Mouse (Mus musculus) T-helper 17 cell (primary cell): Measurements from ENCODE around the gene Tpi1.
"Not testable (repeated sequence)": the region's sequence is repeated elsewhere in the genome, so short reads cannot be mapped to it uniquely, and the experiment has no call there.

Experiments
- in situ Hi-C, 2 experiments: fragments of 300-600 bp; cut with MboI, MseI; formaldehyde crosslinking; loops; 1 replicate in 1 of 2; 2 replicates in 1 of 2; pipeline ENCODE4 v1.15.1; 2025; ENCODE audit warnings: high pct_unique_total_duplicates in 2 of 2

The Tpi1 gene

DNA sequence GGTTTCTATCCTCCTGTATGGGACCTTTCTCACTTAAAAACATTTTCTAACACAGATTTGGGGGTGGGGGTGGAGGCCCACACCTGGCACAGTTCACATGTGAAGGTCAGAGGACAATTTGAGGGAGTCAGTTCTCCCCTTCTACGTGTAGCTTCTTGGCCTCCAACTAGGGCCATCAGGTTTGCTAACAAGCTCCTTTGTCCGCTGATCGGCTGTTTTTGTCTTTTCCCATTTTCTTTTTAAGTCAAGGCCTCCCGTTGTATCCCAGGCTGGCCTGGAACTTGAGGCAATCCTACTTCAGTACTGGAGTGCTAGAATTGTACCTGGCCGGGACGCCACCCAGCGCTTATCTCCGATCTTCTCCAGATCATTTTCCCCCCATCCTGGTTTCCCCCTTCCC lies 17.6 kb upstream of the Tpi1 start:
- in situ Hi-C loops: no loop called here

DNA sequence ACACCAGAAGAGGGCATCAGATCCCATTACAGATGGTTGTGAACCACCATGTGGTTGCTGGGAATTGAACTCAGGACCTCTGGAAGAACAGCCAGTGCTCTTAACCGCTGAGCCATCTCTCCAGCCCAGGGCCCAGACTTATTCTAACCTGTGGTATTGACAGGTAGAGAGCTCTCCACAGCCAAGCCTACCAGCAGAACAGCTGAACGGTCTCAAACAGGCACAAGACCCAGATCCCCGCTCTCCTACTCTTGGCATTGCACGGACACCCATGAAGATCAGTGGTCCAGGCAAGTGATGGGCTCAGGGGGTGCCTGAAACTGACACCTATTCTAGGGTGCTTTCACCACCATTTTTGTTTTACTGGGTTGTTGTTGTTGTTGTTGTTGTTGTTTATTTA lies 17.1 kb upstream of the Tpi1 start:
- in situ Hi-C loops: not testable (repeated sequence)

DNA sequence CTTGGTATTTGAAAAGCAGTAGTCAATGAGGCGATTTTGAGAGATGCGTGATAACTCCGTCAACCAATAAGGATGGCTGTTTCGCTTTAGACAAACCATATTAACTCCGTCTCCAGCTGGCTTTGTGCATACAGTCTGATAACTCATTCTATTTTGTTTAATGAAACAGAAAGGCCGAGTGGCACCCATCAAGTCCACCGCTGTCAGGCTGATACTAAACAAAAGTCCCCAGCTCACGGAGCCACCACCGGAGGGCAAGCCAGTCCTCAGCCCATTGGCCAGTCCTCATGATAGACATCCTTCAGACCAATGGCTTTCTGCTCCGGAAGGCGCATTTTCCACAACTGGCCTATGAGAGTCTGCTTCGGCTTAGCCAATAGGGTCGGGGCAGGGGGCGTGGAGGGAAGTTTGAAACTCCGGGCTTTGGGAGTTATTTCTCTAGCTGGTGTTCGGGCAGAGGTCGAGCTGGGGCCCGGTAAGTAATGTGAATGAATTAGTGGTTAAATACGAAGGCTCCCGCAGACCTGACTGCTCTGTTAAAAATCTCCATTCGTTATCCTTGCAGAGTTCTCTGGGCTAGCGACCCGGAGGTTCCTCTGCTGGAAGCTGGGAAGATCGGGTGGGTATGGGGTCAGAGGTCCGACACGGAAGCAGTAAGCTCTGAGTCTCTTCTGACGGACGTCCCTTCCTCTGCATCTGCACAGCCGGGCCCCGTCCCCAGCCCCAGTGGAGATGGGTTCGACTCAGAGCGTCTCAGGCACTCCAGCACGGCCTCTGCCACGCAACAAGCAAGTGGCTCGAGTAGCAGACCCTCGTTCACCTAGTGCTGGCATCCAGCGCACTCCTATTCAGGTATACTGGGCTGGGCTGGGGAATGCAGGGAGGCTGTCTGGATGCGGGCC lies 16.0 kb upstream of the Tpi1 start:
- in situ Hi-C loops: no loop called here

DNA sequence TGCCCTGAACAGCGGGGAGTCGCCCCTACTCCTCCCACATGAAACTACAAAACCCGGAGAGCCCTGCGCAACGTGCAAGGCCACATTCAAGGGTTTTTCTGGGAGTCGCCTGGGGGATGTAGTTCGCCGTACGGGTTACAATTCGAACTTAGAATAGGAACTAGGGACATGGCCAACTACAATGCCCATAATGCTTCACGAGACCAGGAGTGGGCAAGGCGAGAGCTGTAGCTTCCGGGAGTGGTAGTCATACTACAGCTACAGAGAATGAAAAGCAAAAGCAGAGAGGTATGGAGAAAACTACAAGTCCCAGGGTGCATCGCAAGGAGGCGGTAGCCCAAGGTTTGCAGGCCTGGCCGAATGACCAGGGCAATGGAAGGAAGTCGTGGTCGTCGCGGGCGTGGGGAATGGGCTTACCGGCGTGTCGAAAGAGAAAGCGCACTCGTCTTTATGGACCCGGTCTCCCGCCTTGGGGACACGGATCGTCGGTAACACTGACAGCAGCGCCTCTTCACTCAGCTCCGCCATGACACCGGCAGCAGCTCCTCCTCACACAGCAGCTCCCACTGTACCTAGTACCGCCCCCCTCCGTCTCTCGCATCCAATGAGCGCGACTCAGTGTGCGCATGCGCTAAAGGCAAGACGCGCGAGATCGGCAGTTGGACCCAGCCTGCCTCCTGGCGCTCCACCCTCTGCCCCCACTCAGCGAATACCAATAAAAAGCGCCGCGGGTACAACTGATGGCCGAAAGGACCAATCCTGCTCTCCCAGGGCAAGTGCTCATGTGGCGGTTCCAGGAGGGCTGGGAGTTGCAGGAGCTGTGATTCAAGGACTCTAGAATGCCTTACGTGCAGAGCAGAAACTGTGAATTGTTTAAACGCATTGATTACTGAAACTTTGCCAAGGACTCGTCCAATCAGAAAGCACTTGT lies 15.0 kb upstream of the Tpi1 start, which contains the start of the genes Usp5 and Cdca3:
TSS of gene Usp5 (minus strand) at position 617 of the 931 bp plus-strand sequence.
TSS of gene Cdca3 (plus strand) at position 680 of the 931 bp plus-strand sequence.
- in situ Hi-C loops: no loop called here

DNA sequence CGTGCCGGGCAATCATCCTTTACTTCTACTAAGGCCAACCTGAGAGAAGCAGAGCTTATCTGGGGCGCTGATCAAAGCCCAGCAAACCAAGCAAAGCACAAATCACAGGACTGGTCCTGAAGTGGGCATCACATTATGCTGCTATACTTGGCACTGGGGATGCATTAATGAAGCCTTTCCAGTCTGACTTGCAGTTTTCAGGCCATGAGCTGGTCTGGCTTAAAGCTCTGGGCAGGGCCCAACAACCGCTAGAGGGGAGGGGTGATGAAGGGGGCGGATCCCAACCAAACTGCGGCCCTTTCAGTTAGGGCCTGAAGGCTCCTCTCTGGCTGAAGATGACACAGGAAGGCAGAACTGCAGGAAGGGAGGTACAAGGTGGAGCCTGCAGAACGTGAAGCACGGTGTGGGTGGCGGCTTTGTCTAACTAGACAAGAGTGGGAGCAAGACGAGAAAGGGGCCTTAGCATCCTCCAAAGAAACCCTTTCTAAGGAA lies 14.1 kb upstream of the Tpi1 start:
- in situ Hi-C loops: no loop called here

DNA sequence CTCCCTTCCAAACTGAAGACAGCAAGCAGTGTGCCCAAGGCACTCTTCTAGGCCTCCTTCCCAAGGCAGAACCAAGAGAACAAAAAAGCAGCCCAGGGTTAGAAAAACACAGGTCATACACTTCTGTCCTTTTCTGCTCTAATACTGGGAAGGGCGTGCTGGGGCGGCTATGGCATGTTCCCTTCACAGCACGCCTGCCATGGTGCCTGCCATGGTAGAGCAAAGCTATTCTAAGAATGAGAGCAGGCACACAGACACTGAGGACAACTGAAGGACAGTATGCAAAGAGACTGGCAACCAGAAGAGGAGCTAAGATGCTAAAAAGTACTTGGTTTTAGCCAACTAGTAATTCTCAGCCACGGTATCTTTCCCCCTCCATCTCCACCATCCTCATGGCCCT lies 8.0 kb upstream of the Tpi1 start:
- in situ Hi-C loops: no loop called here

DNA sequence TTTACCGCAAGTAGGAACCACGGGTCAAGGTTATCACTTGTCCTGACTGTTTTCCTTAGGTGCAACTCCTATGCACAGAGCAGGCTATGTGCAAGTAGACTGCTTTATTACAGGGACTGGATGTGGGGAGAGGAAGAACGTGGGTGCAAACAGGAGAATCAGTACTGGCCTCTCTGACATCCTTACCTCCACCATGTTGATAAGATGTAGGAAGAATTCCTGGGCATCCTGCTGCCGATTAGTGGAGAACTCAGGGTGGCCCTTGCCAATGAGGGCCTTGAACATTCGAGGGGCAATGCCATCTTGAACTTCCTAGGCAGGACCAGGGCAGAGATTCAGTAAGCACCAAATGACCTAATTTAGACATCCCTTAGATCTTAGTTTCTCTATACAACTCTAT lies 6.8 kb upstream of the Tpi1 start:
- in situ Hi-C loops: no loop called here

DNA sequence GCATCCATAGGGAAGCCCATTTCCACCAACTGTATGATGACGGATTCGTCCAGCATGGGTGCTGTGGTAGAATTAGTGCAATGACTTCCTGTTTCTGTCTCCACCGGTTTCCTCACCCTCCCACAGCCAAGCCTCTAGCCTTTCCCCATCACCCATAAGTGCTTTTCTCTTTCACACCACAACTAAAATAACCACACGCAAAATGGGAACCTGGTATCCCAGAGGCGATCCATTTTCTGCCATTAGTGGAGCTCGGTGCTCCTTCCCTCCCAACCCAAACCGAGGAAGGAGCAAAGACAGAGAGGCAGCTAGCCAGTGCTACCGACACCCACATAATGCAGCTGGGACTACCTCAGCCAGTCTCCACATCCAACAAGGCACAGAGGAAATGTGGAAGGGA lies 3.9 kb upstream of the Tpi1 start:
- in situ Hi-C loops: no loop called here

DNA sequence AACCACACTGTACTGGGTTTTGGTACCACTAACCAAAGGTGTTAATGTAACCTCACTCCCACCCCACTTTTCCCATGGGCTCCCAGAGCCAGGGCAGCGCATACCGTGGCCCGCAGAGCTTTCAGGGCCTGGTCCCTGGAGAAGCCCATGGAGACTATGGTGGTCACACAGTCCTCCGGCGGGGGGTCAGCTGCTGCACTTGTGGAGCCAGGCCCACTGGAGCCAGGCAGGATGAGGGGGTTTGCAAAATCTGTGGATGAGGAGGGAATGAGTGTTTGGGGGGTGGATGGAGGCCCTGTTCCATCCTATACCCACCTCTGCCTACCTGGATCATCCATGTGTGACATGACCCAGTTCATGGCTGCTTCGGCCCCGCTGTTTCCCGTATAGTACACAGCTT lies 3.5 kb upstream of the Tpi1 start:
- in situ Hi-C loops: no loop called here

DNA sequence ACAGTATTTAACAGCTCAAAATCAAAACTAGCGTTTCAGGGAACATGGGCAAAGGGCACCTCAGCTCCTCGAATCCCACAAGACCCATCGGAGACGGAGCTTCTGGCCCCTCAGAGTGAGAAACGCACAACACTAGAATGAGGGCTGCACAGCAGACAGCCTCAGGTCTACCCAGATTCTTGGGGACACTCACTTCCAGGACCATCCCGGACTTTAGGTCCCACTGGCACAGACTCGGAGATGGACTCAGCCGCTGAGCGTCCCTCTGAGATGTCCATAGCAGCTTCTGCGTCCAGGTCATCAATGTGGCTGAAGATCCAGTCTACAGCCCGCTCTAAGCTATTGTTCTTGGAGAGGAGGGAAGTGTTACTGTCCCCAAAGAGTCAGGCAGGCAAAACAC lies 3.0 kb upstream of the Tpi1 start:
- in situ Hi-C loops: no loop called here

DNA sequence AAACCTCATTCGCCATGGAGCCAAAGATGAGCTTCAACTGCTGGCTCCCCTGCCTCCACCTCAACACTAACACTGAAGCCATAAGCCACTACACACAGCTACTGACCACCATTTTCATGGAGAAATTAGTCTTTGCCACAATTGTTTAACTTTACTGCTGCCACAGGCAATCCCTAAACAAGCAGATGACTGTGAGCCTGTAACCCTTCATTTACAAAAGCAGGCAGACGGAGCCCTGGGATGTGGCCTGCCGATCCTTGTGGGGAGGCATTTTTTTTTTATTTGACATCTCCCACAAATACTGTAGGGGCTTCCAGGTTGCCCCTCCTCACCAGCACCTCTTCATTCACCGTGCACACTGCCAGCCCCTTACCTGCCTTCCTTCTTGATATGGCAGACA lies 2.5 kb upstream of the Tpi1 start:
- in situ Hi-C loops: no loop called here

DNA sequence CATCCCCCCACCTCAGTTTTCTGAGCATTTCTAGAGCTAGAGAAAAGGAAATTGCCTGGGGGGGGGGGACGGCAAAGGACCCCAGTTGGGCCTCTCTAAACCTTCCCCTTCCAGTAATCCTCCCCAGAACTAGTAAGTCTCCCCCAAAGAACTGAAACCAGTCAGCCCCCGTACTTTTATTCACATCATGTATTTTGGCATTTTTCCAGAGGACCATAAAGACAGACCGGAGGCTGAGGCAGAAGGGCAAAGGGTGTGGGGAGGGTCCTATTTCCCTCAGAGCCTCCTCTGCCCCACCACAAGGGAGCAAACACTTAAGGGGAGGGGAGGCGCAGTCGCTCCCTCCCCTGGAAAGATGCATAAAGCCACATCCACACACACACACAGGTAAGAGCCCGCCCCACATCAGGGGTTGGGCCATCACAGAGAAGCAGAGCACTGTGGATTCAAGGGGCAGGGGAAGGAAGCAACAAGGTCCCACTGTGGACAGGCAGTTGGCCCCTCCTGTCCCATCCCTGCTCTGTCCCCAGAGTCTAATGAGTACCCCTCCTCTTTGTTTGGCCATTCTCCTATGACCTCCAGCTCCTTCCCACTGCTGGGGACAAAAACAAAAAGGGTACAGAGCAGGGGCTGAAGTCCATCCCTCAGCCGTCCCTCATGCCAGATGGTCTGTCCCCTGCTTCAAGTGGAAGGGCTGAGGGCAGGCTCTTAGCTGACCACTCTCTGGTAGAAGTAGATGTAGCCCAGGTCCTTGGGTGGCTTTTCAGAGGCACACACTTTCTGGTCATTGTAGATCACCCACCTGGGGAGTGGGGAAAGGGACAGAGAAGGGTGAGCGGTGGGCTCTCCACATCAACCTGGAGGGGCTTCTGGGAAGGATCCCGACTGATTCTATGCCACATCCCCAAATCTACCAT lies 1.0 kb upstream of the Tpi1 start:
- in situ Hi-C loops: no loop called here

DNA sequence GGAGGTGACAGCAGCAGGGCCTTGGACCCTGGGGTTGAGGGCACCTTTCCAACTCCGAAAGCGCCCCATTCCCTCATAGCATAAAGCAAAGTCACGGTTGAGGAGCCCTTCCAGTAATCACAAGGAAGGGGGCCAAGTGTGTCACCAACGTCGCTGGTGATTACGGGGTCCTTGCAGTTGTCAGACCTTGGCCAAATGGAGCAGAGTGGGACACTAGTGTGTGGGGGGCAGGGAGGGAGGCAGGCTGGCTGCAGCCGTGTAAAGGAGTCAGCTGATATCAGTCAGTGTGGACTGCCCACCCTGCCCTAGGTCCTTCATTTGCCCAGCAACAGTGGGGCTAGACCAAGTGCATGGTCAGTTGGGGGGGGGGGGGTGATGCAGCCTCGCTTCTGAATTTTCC lies 352 bp upstream of the Tpi1 start:
- in situ Hi-C loops: no loop called here

DNA sequence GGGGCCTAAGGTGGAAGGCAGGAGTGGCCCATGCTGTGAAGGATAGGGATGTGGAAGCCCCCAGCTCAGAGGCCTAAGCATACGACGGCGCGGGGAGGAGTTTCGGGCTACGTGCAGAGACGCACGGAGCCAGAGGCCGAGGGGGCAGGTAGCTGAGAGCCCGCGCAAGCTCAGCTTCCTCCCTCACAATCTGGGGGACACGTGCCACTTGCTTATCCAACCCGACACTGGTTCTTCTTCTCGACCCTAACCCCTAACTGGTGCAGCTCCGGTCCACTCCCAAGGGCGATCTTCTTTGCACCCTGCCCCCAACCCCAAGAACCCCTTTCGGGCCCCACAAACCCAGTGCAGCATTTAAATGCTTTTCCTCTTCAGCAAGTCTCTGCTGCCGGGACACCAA lies 600 bp downstream of the Tpi1 start:
- in situ Hi-C loops: no loop called here

DNA sequence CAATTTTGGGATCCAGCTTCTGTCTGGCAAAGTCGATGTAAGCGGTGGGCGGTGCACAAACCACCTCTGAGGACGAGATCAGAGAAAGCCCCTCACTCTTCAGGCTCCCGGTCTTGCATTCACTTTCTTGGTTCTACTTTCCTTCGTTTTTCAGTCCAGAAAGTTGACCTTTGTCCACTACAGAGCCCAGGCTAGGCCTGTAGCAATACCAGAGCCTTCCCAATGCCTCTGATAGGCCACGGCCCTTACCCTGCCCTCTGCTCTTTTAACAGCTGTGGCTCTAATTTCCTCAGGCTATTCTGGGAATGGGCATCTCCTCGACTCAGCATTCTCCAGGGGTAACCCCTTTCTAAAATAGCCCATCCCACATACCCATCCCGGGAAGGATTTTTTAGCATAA lies 1.2 kb downstream of the Tpi1 start:
- in situ Hi-C loops: no loop called here

DNA sequence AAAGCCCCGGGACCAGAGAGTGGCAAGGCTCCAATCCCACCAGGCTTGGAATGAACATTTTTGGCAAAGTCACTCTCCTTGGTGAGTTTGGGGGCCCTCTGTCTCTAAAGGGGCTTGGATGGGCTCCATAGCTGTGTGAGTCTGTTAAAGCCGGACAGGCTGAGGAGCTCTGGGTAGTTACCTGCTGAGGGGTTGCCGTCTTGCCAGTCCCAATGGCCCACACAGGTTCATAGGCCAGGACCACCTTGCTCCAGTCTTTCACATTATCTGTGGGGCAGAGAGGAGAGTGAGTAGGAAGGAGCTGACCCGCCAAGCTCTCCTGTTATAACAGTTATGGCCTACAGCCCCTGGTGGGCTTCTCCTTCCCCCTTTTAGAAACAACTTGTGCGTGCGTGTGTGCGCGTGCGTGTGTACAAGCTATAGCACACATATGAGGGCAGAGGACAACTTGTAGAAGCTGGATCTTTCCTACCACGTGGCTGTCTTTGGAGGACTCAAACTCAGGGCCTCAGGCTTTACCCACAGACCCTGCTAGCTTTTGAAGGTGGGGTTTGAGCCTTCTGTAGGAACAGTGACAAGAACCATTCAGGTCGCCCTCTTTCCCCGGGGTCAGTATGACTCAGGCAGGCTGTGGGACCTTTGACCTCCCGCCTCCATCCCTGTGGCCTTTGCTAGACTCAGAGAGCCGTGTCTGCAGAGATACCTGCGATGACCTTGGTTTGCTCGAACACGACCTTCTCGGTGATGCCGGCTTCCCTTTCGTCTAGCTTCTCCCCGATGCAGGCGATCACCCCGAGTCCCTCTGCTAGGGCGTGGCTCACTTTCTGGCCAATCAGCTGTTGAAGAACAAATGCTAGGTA lies 2.2 kb downstream of the Tpi1 start:
- in situ Hi-C loops: no loop called here

DNA sequence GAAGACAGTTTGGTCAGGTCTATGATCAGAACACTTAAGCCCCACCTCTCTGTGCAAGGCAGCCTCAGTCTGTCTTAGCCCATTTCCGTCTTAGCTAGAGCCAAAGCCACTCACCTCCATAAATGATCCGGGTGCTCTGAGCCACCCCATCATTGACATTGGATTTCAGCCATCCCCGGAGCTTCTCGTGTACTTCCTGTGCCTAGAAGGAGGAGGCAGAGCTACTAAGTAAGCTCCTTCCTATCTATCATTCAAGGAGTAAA lies 2.8 kb downstream of the Tpi1 start:
- in situ Hi-C loops: no loop called here

DNA sequence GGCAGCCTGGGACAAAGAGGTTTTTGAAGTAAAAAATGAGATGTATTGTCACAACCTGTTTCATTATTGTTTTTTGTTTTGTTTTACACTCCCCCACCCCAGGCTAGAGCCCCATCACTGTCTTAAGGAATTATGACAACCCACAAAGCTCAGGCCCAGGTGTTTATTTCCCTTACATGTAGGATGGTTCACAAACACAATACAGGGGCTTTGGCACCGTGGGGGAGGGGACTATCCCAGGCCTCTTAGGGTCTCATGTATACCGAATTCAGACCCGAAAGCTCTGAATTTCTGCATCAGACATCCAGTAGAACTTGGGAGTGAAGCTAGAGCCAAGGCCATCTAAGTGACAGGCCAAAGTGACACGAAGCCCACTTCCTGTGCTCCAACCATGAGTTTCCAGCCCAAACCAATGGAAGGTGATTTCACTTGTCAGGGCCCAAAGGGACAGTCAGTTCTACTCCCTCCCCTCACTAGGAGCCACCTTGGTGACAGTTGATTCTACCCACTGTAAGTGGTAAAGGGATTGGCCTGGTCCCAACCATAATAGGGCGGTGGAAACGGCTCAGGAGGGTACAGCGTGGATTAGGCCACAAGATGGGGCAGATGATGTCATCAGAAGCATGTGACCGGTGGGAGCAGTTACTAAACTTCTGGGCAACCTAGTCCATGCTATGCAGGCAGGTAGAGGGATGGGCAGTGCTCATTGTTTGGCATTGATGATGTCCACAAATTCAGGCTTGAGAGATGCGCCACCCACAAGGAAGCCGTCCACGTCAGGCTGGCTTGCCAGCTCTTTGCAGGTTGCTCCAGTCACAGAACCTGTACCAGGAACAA lies 3.3 kb downstream of the Tpi1 start:
- in situ Hi-C loops: not testable (repeated sequence)

DNA sequence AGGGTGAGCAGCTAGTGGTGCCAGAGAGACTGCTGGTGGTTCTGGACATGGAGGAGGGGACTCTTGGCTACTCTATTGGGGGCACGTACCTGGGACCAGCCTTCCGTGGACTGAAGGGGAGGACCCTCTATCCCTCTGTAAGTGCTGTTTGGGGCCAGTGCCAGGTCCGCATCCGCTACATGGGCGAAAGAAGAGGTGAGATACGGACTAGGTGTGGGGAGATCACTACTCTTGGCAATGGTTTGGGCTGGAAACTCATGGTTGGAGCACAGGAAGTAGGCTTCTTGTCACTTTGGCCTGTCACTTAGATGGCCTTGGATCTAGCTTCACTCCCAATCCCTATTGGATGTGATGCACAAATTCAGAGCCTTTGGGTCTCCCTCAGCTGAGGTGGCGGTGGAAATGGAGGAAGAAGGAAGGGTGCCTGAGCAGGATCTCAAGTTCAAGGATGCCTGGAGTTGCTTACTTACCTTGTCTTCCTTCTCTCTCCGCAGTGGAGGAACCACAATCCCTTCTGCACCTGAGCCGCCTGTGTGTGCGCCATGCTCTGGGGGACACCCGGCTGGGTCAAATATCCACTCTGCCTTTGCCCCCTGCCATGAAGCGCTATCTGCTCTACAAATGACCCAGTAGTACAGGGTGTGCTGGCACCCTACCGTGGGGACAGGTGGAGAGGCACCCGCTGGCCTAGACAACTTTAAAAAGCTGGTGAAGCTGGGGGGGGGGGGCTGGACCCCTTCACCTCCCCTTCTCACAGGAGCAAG lies 4.1 kb downstream of the Tpi1 start:
- in situ Hi-C loops: no loop called here
